Mouse (Mus musculus) right cerebral cortex, postnatal 36 days (tissue): ENCODE measurements around the gene Ltb.

Experiments
- DNase-seq, 2 experiments: peaks; one replicate each; pipeline ENCODE4 v3.0.0; 2022; ENCODE audit warnings: low spot score in 2 of 2, mixed read lengths in 1 of 2

Gene Ltb

GRCm38 (mm10) chr17:35165451-35166155 is 28.6 kb upstream of the Ltb start:
- DNase-seq, result no peak

- DNase-seq, result peak in 1 of 2 experiments; percentile 54
Measured at GRCm38 (mm10) chr17:35166352-35167035, 27.7 kb upstream of the Ltb start.

- DNase-seq, result no peak
Measured at GRCm38 (mm10) chr17:35167794-35168193, 26.4 kb upstream of the Ltb start.

GRCm38 (mm10) chr17:35168541-35169207 is 25.6 kb upstream of the Ltb start:
- no peak for DNase-seq

GRCm38 (mm10) chr17:35172445-35173234 is 21.6 kb upstream of the Ltb start:
- DNase-seq, result peak in 1 of 2 experiments; percentile 57

GRCm38 (mm10) chr17:35173329-35173728 is 20.9 kb upstream of the Ltb start:
- no peak for DNase-seq

- no peak for DNase-seq
Measured at GRCm38 (mm10) chr17:35174201-35174977, 19.9 kb upstream of the Ltb start.

GRCm38 (mm10) chr17:35175382-35175781 is 18.9 kb upstream of the Ltb start:
- DNase-seq, result no peak

- DNase-seq, result no peak
Measured at GRCm38 (mm10) chr17:35175968-35176367, 18.3 kb upstream of the Ltb start, which contains the start of gene Aif1. Gene Aif1 (minus strand): TSS chr17:35176068.

- no peak for DNase-seq
Measured at GRCm38 (mm10) chr17:35178528-35178927, 15.7 kb upstream of the Ltb start.

GRCm38 (mm10) chr17:35180093-35180492 is 14.1 kb upstream of the Ltb start:
- no peak for DNase-seq

- DNase-seq, result no peak
Measured at GRCm38 (mm10) chr17:35185639-35186611, 8.3 kb upstream of the Ltb start.

- no peak for DNase-seq
Measured at GRCm38 (mm10) chr17:35186681-35187080, 7.6 kb upstream of the Ltb start.

- no peak for DNase-seq
Measured at GRCm38 (mm10) chr17:35187345-35187744, 6.9 kb upstream of the Ltb start.

- no peak for DNase-seq
Measured at GRCm38 (mm10) chr17:35187959-35188610, 6.2 kb upstream of the Ltb start, which contains the start of gene Lst1. Gene Lst1 (minus strand): TSS chr17:35188439.

- no peak for DNase-seq
Measured at GRCm38 (mm10) chr17:35189186-35189585, 5.1 kb upstream of the Ltb start.

- no peak for DNase-seq
Measured at GRCm38 (mm10) chr17:35190096-35190495, 4.1 kb upstream of the Ltb start.

GRCm38 (mm10) chr17:35191723-35192122 is 2.5 kb upstream of the Ltb start:
- DNase-seq, result no peak

GRCm38 (mm10) chr17:35192924-35193323 is 1.3 kb upstream of the Ltb start:
- no peak for DNase-seq
